Mouse (Mus musculus): ENCODE data around the gene Irak1. TPM values are rescaled to one million over a fixed set of nuclear protein-coding genes. Genes with fewer than 3 reads are reported as not detected.

Gene Irak1
- total and polyA plus RNA-seq, 2 experiments: 17.0 to 86.7 TPM

DNA sequence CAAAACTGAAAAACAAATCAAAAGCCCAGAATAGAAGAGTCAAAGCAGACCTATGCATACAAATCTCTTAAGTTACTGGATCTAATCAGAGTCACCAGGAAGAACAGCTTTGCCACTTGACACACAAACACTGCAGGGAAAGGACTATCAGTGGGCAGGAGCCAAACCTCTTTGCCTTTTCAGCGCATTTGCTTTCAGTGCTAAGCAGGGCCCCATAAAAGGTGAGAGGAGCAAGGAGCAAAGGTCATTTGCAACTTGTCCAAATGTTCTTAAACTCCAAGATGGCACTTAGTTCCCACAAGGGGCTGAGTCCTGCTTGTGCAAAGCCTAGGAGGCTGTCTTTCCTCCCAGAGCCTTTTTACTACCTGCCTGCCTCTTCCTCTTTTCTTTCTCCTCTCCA is 6.3 kb upstream of the Irak1 start:
- 8% methylated on average over 1 of the region's 1 CpGs for WGBS
- no peaks in the 10 kb centered on the region for H3K27me3 ChIP-seq (ENCODE audit: control insufficient read depth, insufficient read depth, low read length)
- H3K79me2 ChIP-seq (ENCODE audit: control insufficient read depth, insufficient read depth, low read length): no peaks in the 10 kb centered on the region
- H3K9ac ChIP-seq (ENCODE audit: low read depth, low read length): no peak overlapping the region
- TF ChIP-seq POLR2A (IDR thresholded peaks at IDR 0.05; ENCODE audit: extremely low read depth, insufficient read depth, low read length) (no peak), CTCF (IDR thresholded peaks at IDR 0.05; ENCODE audit: low read depth, low read length) (no peak)
- peaks cover 3% of the 10 kb centered on the region; the same call in 1 of the 2 replicates for H3K36me3 ChIP-seq (ENCODE audit: control insufficient read depth, insufficient read depth, low read length)
- DNase-seq (ENCODE audit: extremely low read depth, low read depth, low spot score): peak; percentile 66
- H3K27ac ChIP-seq (replicated peaks; ENCODE audit: insufficient read depth, low read depth, low read length): no peak overlapping the region
- H3K4me3 ChIP-seq (ENCODE audit: insufficient read depth, low read depth, low read length): no peak overlapping the region
- peaks cover 6% of the 10 kb centered on the region; the same call in 1 of the 2 replicates for H3K4me1 ChIP-seq (ENCODE audit: control insufficient read depth, insufficient read depth, low read length)

GRCm38 (mm10) chrX:74022795-74023187 is 927 bp downstream of the Irak1 start:
- WGBS: 15% methylated on average over 6 of the region's 6 CpGs
- Histone ChIP-seq H3K4me3 (ENCODE audit: insufficient read depth, low read depth, low read length) (peak overlapping the region; percentile 88), H3K36me3 (ENCODE audit: control insufficient read depth, insufficient read depth, low read length) (peaks cover 3% of the 10 kb centered on the region), H3K9ac (ENCODE audit: low read depth, low read length) (peak overlapping the region; percentile 96), H3K79me2 (ENCODE audit: control insufficient read depth, insufficient read depth, low read length) (0 out of 2 replicates have a peak, but pooled peaks cover 4% of the 10 kb centered on the region), H3K27ac (replicated peaks; ENCODE audit: insufficient read depth, low read depth, low read length) (no peak overlapping the region), H3K27me3 (ENCODE audit: control insufficient read depth, insufficient read depth, low read length) (no peaks in the 10 kb centered on the region), H3K4me1 (ENCODE audit: control insufficient read depth, insufficient read depth, low read length) (peaks cover 6% of the 10 kb centered on the region)
- no peak for TF ChIP-seq CTCF (IDR thresholded peaks at IDR 0.05; ENCODE audit: low read depth, low read length)
- no peak for TF ChIP-seq POLR2A (IDR thresholded peaks at IDR 0.05; ENCODE audit: extremely low read depth, insufficient read depth, low read length)
- DNase-seq (ENCODE audit: extremely low read depth, low read depth, low spot score): no peak

GRCm38 (mm10) chrX:74014597-74014996 is 9.1 kb downstream of the Irak1 start:
- 81% methylated on average over 1 of the region's 1 CpGs for WGBS

GRCm38 (mm10) chrX:74008063-74008462 is 15.7 kb downstream of the Irak1 start:
- TF ChIP-seq POLR2A (IDR thresholded peaks at IDR 0.05; ENCODE audit: extremely low read depth, insufficient read depth, low read length) (no peak), CTCF (IDR thresholded peaks at IDR 0.05; ENCODE audit: low read depth, low read length) (no peak)
- WGBS: 86% methylated on average over 8 of the region's 8 CpGs
- Histone ChIP-seq H3K27ac (replicated peaks; ENCODE audit: insufficient read depth, low read depth, low read length) (no peak overlapping the region), H3K36me3 (ENCODE audit: control insufficient read depth, insufficient read depth, low read length) (no peaks in the 10 kb centered on the region), H3K27me3 (ENCODE audit: control insufficient read depth, insufficient read depth, low read length) (no peaks in the 10 kb centered on the region), H3K79me2 (ENCODE audit: control insufficient read depth, insufficient read depth, low read length) (no peaks in the 10 kb centered on the region), H3K9ac (ENCODE audit: low read depth, low read length) (no peak overlapping the region), H3K4me3 (ENCODE audit: insufficient read depth, low read depth, low read length) (no peak overlapping the region), H3K4me1 (ENCODE audit: control insufficient read depth, insufficient read depth, low read length) (no peaks in the 10 kb centered on the region)
- DNase-seq (ENCODE audit: extremely low read depth, low read depth, low spot score): no peak

More at GRCm38 (mm10) chrX:74014597-74014996, 9.1 kb downstream of the Irak1 start:
- no peak for DNase-seq (ENCODE audit: extremely low read depth, low read depth, low spot score)
- Histone ChIP-seq H3K4me1 (ENCODE audit: control insufficient read depth, insufficient read depth, low read length) (no peaks in the 10 kb centered on the region), H3K36me3 (ENCODE audit: control insufficient read depth, insufficient read depth, low read length) (peaks cover 9% of the 10 kb centered on the region), H3K79me2 (ENCODE audit: control insufficient read depth, insufficient read depth, low read length) (no peaks in the 10 kb centered on the region), H3K27ac (replicated peaks; ENCODE audit: insufficient read depth, low read depth, low read length) (no peak overlapping the region), H3K27me3 (ENCODE audit: control insufficient read depth, insufficient read depth, low read length) (no peaks in the 10 kb centered on the region), H3K9ac (ENCODE audit: low read depth, low read length) (no peak overlapping the region), H3K4me3 (ENCODE audit: insufficient read depth, low read depth, low read length) (no peak overlapping the region)
- TF ChIP-seq CTCF (IDR thresholded peaks at IDR 0.05; ENCODE audit: low read depth, low read length) (no peak), POLR2A (IDR thresholded peaks at IDR 0.05; ENCODE audit: extremely low read depth, insufficient read depth, low read length) (no peak)

- Histone ChIP-seq H3K27me3 (ENCODE audit: control insufficient read depth, insufficient read depth, low read length) (no peaks in the 10 kb centered on the region), H3K36me3 (ENCODE audit: control insufficient read depth, insufficient read depth, low read length) (no peaks in the 10 kb centered on the region), H3K27ac (replicated peaks; ENCODE audit: insufficient read depth, low read depth, low read length) (no peak overlapping the region), H3K4me1 (ENCODE audit: control insufficient read depth, insufficient read depth, low read length) (no peaks in the 10 kb centered on the region), H3K79me2 (ENCODE audit: control insufficient read depth, insufficient read depth, low read length) (no peaks in the 10 kb centered on the region), H3K4me3 (ENCODE audit: insufficient read depth, low read depth, low read length) (peak overlapping the region; percentile 36), H3K9ac (ENCODE audit: low read depth, low read length) (no peak overlapping the region)
- WGBS: 61% methylated on average over 21 of the region's 21 CpGs
- no peak for DNase-seq (ENCODE audit: extremely low read depth, low read depth, low spot score)
- no peak for TF ChIP-seq POLR2A (IDR thresholded peaks at IDR 0.05; ENCODE audit: extremely low read depth, insufficient read depth, low read length)
- no peak for TF ChIP-seq CTCF (IDR thresholded peaks at IDR 0.05; ENCODE audit: low read depth, low read length)
These were observed 17.3 kb downstream of the Irak1 start for GRCm38 (mm10) chrX:74006401-74006800.

- Histone ChIP-seq H3K4me1 (ENCODE audit: control insufficient read depth, insufficient read depth, low read length) (no peaks in the 10 kb centered on the region; the same call in 1 of the 2 replicates), H3K27ac (replicated peaks; ENCODE audit: insufficient read depth, low read depth, low read length) (no peak overlapping the region), H3K79me2 (ENCODE audit: control insufficient read depth, insufficient read depth, low read length) (no peaks in the 10 kb centered on the region), H3K9ac (ENCODE audit: low read depth, low read length) (no peak overlapping the region), H3K27me3 (ENCODE audit: control insufficient read depth, insufficient read depth, low read length) (no peaks in the 10 kb centered on the region), H3K4me3 (ENCODE audit: insufficient read depth, low read depth, low read length) (no peak overlapping the region), H3K36me3 (ENCODE audit: control insufficient read depth, insufficient read depth, low read length) (no peaks in the 10 kb centered on the region)
- no peak for DNase-seq (ENCODE audit: extremely low read depth, low read depth, low spot score)
- WGBS: 84% methylated on average over 2 of the region's 2 CpGs
- TF ChIP-seq CTCF (IDR thresholded peaks at IDR 0.05; ENCODE audit: low read depth, low read length) (no peak), POLR2A (IDR thresholded peaks at IDR 0.05; ENCODE audit: extremely low read depth, insufficient read depth, low read length) (no peak)
These were observed 20.1 kb downstream of the Irak1 start for GRCm38 (mm10) chrX:74003644-74004043.
